Mouse (Mus musculus): ENCODE measurements around the gene Kcne2.

GRCm38 (mm10) chr16:92320361-92320760 is 28.2 kb downstream of the Kcne2 start:
- TF ChIP-seq FLI1 (IDR thresholded peaks at IDR 0.05; ENCODE audit: low read length) = no peak
- TF ChIP-seq GATA1 (IDR thresholded peaks at IDR 0.05; ENCODE audit: borderline replicate concordance, low read length) = no peak

All from megakaryocyte, embryonic 14.5 days (primary cell).